Mouse (Mus musculus): ENCODE measurements around the gene Gnmt.

DNA sequence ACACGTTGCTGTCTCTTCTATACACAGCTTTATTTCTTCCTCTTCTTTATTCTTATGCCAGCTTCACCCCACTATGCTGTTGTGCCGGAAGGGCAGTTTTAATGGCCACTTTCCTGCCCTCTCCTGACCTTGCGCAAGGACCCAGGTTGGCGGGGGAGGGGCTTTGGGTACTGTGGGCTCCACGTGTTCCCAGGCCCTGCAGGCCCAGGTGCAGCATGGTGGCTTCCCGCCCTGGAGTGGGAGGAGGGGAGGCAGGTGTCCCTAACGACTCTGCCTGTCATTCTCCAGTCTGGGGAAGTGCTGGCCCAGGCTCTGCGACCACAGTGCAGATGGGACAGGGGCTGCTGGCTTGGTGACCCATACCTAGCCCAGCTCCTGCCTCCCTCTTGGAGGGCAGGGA, 38.9 kb upstream of the Gnmt start:
- TF ChIP-seq EP300 (IDR thresholded peaks at IDR 0.05; ENCODE audit: insufficient read depth, low read depth, low read length) (no peak), CTCF (IDR thresholded peaks at IDR 0.05) (no peak), POLR2A (IDR thresholded peaks at IDR 0.05; ENCODE audit: insufficient read depth, low read depth, low read length) (no peak)
